Mouse (Mus musculus) brown adipose tissue, adult 24 weeks (tissue): ENCODE data around the gene Hnrnpc. TPM values are rescaled to one million over a fixed set of nuclear protein-coding genes. Genes with fewer than 3 reads are reported as not detected.
"Not testable (repeated sequence)": the region's sequence is repeated elsewhere in the genome, so short reads cannot be mapped to it uniquely, and the experiment has no call there.

Source experiments
- H3K27ac ChIP-seq: fragments of 200-500 bp; replicated peaks from 2 replicates; pipeline ENCODE4 v1.5.1; 2012; ENCODE audit warnings: low read depth, mild to moderate bottlenecking, low read length
- H3K4me1 ChIP-seq: fragments of 200-500 bp; 2 replicates; pipeline ENCODE4 v1.6.1; 2012; ENCODE audit warnings: low read length, mixed read lengths; ENCODE audit not compliant: control insufficient read depth, insufficient read depth, insufficient read length
- H3K4me3 ChIP-seq: fragments of 200-500 bp; 2 replicates; pipeline ENCODE4 v1.5.1; 2012; ENCODE audit warnings: low read depth, mild to moderate bottlenecking, low read length, moderate library complexity; ENCODE audit not compliant: insufficient read depth
- polyA plus RNA-seq: library from polyadenylated mRNA; stranded (reverse); fragments of >200 nt; gene quantifications from 2 replicates; pipeline ENCODE4 v1.2.4, GENCODE M21; 2012; ENCODE audit not compliant: missing spikeins, insufficient read depth, insufficient read length

Hnrnpc gene
- polyA plus RNA-seq, 1 experiment: 150 TPM

DNA sequence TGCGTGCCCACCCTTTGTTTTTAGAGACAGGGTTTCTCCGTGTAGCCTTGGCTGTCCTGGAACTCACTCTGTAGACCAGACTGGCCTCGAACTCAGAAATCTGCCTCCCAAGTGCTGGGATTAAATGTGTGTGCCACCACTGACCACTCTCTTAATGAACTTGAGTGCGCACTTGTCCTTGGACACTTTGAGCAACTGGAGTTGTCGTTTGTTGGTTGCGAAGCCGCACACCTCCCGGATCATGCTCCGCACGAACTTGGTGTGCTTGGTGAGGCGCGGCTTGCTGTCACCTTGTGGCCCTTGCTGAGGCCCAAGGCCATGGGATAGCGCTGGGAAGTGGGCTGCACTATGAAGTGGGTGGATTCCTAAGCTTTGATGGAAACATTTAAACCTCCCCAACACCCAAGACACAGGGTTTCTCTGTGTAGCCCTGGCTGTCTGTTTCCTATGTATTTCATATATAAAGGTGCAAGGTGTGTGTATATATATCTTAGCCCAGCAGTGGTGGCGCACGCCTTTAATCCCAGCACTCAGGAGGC lies 32.2 kb downstream of the Hnrnpc start:
- H3K27ac ChIP-seq: no peak overlapping the region
- H3K4me3 ChIP-seq: no peak overlapping the region
- H3K4me1 ChIP-seq: no peaks in the 10 kb centered on the region

GRCm38 (mm10) chr14:52066135-52066534 lies 37.7 kb downstream of the Hnrnpc start:
- Histone ChIP-seq H3K27ac (no peak overlapping the region), H3K4me3 (no peak overlapping the region), H3K4me1 (no peaks in the 10 kb centered on the region)

DNA sequence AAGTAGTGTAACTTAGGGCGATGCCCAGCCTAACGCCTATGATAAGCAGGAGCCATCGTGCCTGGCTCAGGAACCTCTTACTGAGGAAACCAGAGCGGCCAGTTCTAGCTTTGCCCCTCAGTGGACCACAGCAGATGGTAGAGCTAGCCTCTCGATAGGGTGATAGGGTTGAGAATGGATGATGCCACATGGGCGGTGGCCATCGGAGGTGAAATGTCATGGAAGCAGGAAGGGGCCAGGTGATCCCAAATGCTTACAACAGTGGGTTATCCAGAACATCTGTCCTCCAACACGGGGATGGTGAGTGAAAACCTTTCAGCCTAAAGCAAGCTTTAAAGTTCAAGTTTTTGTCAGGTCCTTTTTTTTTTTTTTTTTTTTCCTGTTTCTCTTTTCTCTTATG lies 42.0 kb downstream of the Hnrnpc start:
- no peak overlapping the region for H3K27ac ChIP-seq
- no peak overlapping the region for H3K4me3 ChIP-seq
- 0 out of 2 replicates have a peak, but pooled peaks cover 2% of the 10 kb centered on the region for H3K4me1 ChIP-seq

DNA sequence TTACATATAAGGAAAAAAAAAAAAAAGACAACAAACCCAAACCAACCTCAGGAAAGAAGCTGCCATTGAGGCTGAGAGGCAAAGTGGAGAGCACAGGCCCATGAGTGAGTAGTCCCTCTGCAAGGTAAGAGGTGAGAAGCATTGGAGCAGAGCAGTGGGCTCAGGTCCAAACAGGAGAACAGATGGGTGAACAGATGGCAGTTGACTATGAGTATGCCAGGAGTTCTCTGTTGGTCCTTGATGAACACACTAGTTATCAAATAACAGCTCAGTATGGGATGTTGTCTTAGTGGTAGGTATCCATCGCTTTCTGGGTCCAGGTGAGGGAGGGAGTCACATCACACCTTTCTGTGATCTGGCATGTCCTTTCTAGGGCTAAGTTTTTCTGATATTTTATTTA lies 43.0 kb downstream of the Hnrnpc start:
- H3K27ac ChIP-seq: no peak overlapping the region
- 0 out of 2 replicates have a peak, but pooled peaks cover 2% of the 10 kb centered on the region for H3K4me1 ChIP-seq
- no peak overlapping the region for H3K4me3 ChIP-seq

- 0 out of 2 replicates have a peak, but pooled peaks cover 2% of the 10 kb centered on the region for H3K4me1 ChIP-seq
- no peak overlapping the region for H3K4me3 ChIP-seq
- no peak overlapping the region for H3K27ac ChIP-seq
Measured at GRCm38 (mm10) chr14:52059982-52060381, 43.8 kb downstream of the Hnrnpc start.

GRCm38 (mm10) chr14:52052720-52053119 lies 51.1 kb downstream of the Hnrnpc start:
- H3K4me3 ChIP-seq, H3K4me1 ChIP-seq, H3K27ac ChIP-seq: not testable (repeated sequence)

GRCm38 (mm10) chr14:52045966-52046565 lies 57.8 kb downstream of the Hnrnpc start:
- no peak overlapping the region for H3K4me3 ChIP-seq
- H3K27ac ChIP-seq: no peak overlapping the region
- peaks cover 3% of the 10 kb centered on the region; the same call in 1 of the 2 replicates for H3K4me1 ChIP-seq

DNA sequence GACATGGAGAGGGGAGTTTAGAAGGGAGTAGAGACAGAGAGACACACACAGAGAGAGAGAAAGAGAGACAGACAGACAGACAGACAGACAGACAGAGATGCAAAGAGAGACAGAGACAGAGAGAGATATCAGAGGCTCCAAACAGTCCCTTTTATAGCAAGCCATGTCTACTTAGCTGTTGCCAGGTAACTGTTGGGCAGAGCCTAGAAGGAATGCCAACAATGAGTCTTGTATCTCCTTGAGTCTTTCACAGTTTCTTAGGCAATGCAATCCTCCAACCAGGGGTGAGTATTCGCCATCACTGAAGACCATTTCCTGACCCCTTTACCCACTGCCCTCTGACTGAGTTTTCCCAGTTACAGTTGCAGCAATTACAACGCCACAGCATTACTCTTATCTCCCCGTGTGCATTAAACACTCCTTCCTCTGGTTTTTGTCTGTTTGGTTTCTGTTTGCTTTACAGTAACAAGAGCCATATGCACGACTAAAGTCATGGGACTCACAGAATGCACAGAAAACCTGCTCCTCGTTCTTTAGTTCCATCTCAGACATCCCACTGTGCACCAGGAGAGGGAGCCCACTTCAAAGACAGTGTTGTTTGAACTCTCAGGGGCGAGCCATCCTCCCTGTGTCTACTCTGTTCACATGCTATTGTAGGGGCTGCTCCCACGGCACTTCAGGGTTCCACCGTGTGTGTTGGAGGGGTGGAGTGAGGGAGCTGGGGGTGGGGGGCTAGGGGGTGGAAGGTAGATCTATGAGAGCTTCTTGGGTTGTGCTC lies 58.7 kb downstream of the Hnrnpc start:
- Histone ChIP-seq H3K4me3 (no peak overlapping the region), H3K4me1 (peaks cover 3% of the 10 kb centered on the region; the same call in 1 of the 2 replicates)

DNA sequence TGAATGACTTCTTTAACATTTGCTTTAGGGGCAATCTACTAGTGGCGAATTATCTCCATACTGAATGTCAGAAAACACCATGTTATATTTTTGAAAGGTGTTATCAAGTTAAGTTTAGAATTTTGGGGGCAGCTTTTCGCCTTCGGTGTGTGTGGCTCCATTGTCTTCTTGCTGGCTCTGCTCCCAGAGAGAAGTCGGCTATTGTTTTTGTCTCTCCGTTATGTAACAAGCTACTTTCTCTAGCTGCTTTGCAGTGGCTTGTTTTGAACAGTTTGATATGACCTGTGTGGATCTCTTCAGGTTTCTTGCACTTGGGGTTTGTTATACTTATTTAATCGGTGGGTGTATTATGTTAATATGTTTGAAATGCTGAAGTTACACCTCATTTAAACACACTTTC lies 60.4 kb downstream of the Hnrnpc start:
- Histone ChIP-seq H3K4me1 (peaks cover 3% of the 10 kb centered on the region; the same call in 1 of the 2 replicates), H3K4me3 (no peak overlapping the region), H3K27ac (no peak overlapping the region)

More for the DNA sequence above, 58.7 kb downstream of the Hnrnpc start:
- no peak overlapping the region for H3K27ac ChIP-seq

DNA sequence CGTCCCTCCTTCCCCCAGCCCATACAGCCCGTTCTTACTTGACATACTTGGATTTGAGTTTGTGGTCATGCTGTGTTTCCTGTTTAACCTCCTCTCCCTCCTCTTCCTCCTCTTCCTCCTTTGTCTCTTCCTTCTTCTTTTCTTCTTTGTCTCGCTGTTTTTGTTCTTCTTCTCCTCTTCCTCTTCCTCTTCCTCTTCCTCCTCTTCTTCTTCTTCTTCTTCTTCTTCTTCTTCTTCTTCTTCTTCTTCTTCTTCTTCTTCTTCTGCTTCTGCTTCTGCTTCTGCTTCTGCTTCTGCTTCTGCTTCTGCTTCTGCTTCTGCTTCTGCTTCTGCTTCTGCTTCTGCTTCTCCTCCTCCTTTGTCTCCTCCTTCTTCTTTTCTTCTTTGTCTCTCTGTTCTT lies 61.5 kb downstream of the Hnrnpc start, which contains the start of gene Olfr221:
Gene Olfr221 (minus strand): TSS at position 101 of the 400 bp plus-strand sequence.
- H3K4me1 ChIP-seq, H3K4me3 ChIP-seq, H3K27ac ChIP-seq: not testable (repeated sequence)

GRCm38 (mm10) chr14:52039332-52039731 lies 64.5 kb downstream of the Hnrnpc start:
- Histone ChIP-seq H3K27ac (no peak overlapping the region), H3K4me3 (no peak overlapping the region), H3K4me1 (no peaks in the 10 kb centered on the region)

- H3K4me1 ChIP-seq: no peaks in the 10 kb centered on the region
- no peak overlapping the region for H3K27ac ChIP-seq
- H3K4me3 ChIP-seq: no peak overlapping the region
Measured at GRCm38 (mm10) chr14:52035926-52036325, 67.9 kb downstream of the Hnrnpc start.

DNA sequence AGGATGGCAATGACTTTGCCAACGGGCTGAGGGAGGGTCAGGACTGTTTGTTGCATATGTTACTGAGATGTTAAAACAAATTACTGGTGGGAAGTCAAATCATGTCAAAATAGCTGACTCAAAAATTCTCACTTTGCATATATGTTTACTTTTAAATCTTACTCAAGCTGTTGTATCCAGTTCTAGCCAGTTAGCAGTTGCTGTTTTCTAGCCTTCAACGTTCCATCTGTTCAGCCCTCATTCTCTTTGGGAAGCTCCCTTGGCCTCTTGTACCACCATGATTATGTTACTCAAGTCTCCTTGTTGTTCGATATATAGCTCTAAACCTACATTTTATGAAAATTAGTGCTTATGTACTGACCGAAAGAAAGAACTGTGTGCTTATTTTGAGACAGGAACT lies 77.5 kb downstream of the Hnrnpc start:
- peaks cover 6% of the 10 kb centered on the region; the same call in 1 of the 2 replicates for H3K4me1 ChIP-seq
- no peak overlapping the region for H3K27ac ChIP-seq
- H3K4me3 ChIP-seq: no peak overlapping the region

- Histone ChIP-seq H3K27ac (no peak overlapping the region), H3K4me3 (no peak overlapping the region)
Measured at GRCm38 (mm10) chr14:52024133-52024532, 79.7 kb downstream of the Hnrnpc start.

More at GRCm38 (mm10) chr14:52024133-52024532, 79.7 kb downstream of the Hnrnpc start:
- peaks cover 6% of the 10 kb centered on the region; the same call in 1 of the 2 replicates for H3K4me1 ChIP-seq
